Comparison of ENCODE assay signal across 8 mouse cellular contexts in genomic region chr17:6559447-6560133, GRCm38 (mm10). TPM values are rescaled to one million over a fixed set of nuclear protein-coding genes. Genes with fewer than 3 reads are reported as not detected.
ATAC-seq lines count a peak whose summit lies in the region.
"Not testable (repeated sequence)": the region's sequence is repeated elsewhere in the genome, so short reads cannot be mapped to it uniquely, and the experiment has no call there.

No protein-coding gene starts in this region.

- H3K9ac ChIP-seq in embryonic facial prominence, embryonic 12.5 days; forebrain, embryonic 15.5 days (replicated peaks); hindbrain, embryonic 13.5 days; intestine, embryonic 16.5 days (ENCODE audit: low read depth, low read length); limb, embryonic 15.5 days; stomach, embryonic 14.5 days (replicated peaks; ENCODE audit: low read depth, low read length): not testable (repeated sequence)

- ATAC-seq in embryonic facial prominence, embryonic 12.5 days (ENCODE audit: insufficient number of reproducible peaks, insufficient read depth, low FRiP score, low TSS enrichment) = peak; percentile 71; the same call in 1 of the 2 replicates
- peak; percentile 62 for ATAC-seq in forebrain, embryonic 15.5 days (replicated peaks)
- peak; percentile 67 for ATAC-seq in hindbrain, embryonic 13.5 days (ENCODE audit: low FRiP score)
- peak; percentile 40; the same call in 1 of the 2 replicates for ATAC-seq in intestine, embryonic 16.5 days
- peak; percentile 20; the same call in 1 of the 2 replicates for ATAC-seq in limb, embryonic 15.5 days (ENCODE audit: insufficient number of reproducible peaks, low FRiP score, low TSS enrichment, low read depth)
- ATAC-seq in megakaryocyte progenitor cell, adult 5-6 weeks (replicated peaks; ENCODE audit: poor library complexity) = peak; percentile 78
- peak; percentile 51 for ATAC-seq in monocyte, adult 5-6 weeks (replicated peaks; ENCODE audit: insufficient number of reproducible peaks, low FRiP score, low TSS enrichment, poor library complexity, severe bottlenecking)
- peak; percentile 49; the same call in 1 of the 2 replicates for ATAC-seq in stomach, embryonic 14.5 days (ENCODE audit: insufficient number of reproducible peaks, insufficient read depth, low FRiP score, low read depth)

- no CpG with 5 or more reads among the region's 4 CpGs for WGBS in embryonic facial prominence, embryonic 12.5 days
- WGBS in forebrain, embryonic 15.5 days = no CpG with 5 or more reads among the region's 4 CpGs
- WGBS in hindbrain, embryonic 13.5 days = no CpG with 5 or more reads among the region's 4 CpGs
- no CpG with 5 or more reads among the region's 4 CpGs for WGBS in intestine, embryonic 16.5 days
- WGBS in limb, embryonic 15.5 days = no CpG with 5 or more reads among the region's 4 CpGs
- WGBS in stomach, embryonic 14.5 days = no CpG with 5 or more reads among the region's 4 CpGs

- not testable (repeated sequence) for H3K9me3 ChIP-seq in embryonic facial prominence, embryonic 12.5 days; forebrain, embryonic 15.5 days; hindbrain, embryonic 13.5 days; intestine, embryonic 16.5 days (ENCODE audit: control insufficient read depth, low read length); limb, embryonic 15.5 days; stomach, embryonic 14.5 days (ENCODE audit: control insufficient read depth, low read depth, low read length)

- H3K36me3 ChIP-seq in embryonic facial prominence, embryonic 12.5 days; forebrain, embryonic 15.5 days; hindbrain, embryonic 13.5 days; intestine, embryonic 16.5 days (ENCODE audit: control insufficient read depth, insufficient read depth, low read length); limb, embryonic 15.5 days; stomach, embryonic 14.5 days (ENCODE audit: control insufficient read depth, insufficient read depth, low read length): not testable (repeated sequence)

- not testable (repeated sequence) for H3K4me2 ChIP-seq in embryonic facial prominence, embryonic 12.5 days (replicated peaks); forebrain, embryonic 15.5 days (replicated peaks); hindbrain, embryonic 13.5 days; intestine, embryonic 16.5 days (ENCODE audit: low read depth, low read length); limb, embryonic 15.5 days; stomach, embryonic 14.5 days (replicated peaks; ENCODE audit: low read depth, low read length)

- H3K4me3 ChIP-seq in embryonic facial prominence, embryonic 12.5 days; forebrain, embryonic 15.5 days; hindbrain, embryonic 13.5 days; intestine, embryonic 16.5 days (ENCODE audit: low read length); limb, embryonic 15.5 days; stomach, embryonic 14.5 days (ENCODE audit: low read depth, low read length): not testable (repeated sequence)

- H3K27ac ChIP-seq in embryonic facial prominence, embryonic 12.5 days; forebrain, embryonic 15.5 days (replicated peaks); hindbrain, embryonic 13.5 days; intestine, embryonic 16.5 days (ENCODE audit: low read length); limb, embryonic 15.5 days; stomach, embryonic 14.5 days (ENCODE audit: low read length): not testable (repeated sequence)

- H3K4me1 ChIP-seq in embryonic facial prominence, embryonic 12.5 days; forebrain, embryonic 15.5 days; hindbrain, embryonic 13.5 days (replicated peaks); intestine, embryonic 16.5 days (ENCODE audit: control insufficient read depth, insufficient read depth, low read length); limb, embryonic 15.5 days; stomach, embryonic 14.5 days (ENCODE audit: control insufficient read depth, insufficient read depth, low read length): not testable (repeated sequence)

- not testable (repeated sequence) for H3K27me3 ChIP-seq in embryonic facial prominence, embryonic 12.5 days; forebrain, embryonic 15.5 days; hindbrain, embryonic 13.5 days; intestine, embryonic 16.5 days (replicated peaks; ENCODE audit: control insufficient read depth, insufficient read depth, low read length); limb, embryonic 15.5 days; stomach, embryonic 14.5 days (ENCODE audit: control insufficient read depth, insufficient read depth, low read length)

RNA-seq across cellular contexts. Expression of gene Dynlt1c, which starts 41.9 kb away (rescaled TPM):
- polyA plus RNA-seq in embryonic facial prominence, embryonic 12.5 days (2016; fragmentation: Nextera tagmentation; extraction: Ambion mirVana) = 51.4 and 65.5 TPM in 2 replicates
- 59.5 and 74.6 TPM in 2 replicates for polyA plus RNA-seq in forebrain, embryonic 15.5 days (2015; fragmentation: Nextera tagmentation; extraction: Ambion mirVana)
- polyA plus RNA-seq in hindbrain, embryonic 13.5 days (2015; fragmentation: Nextera tagmentation; extraction: Ambion mirVana) = 73.6 and 86.6 TPM in 2 replicates
- 29.8 and 33.1 TPM in 2 replicates for polyA plus RNA-seq in intestine, embryonic 16.5 days (2015; fragmentation: Nextera tagmentation; extraction: Ambion mirVana)
- polyA plus RNA-seq in limb, embryonic 15.5 days (2015; fragmentation: Nextera tagmentation; extraction: Ambion mirVana) = 30.7 and 35.0 TPM in 2 replicates
- 3.9 and 4.7 TPM in 2 replicates for total RNA-seq in megakaryocyte progenitor cell, adult 5-6 weeks (2015)
- total RNA-seq in megakaryocyte progenitor cell, adult 5-6 weeks (2017) = 2.4 and 8.0 TPM in 2 replicates
- 13.5 to 33.0 TPM (median 22.2 TPM) in 3 replicates for total RNA-seq in monocyte, adult 5-6 weeks (2017)
- 47.0 and 47.5 TPM in 2 replicates for polyA plus RNA-seq in stomach, embryonic 14.5 days (2014; fragmentation: Nextera tagmentation; extraction: Ambion mirVana)

Comparison
In these comparisons a context has a peak if more than half of its experiments do, and no peak if none do; other contexts are left out.
1. ATAC-seq: peak in every context shown above with its lines; median percentile 78 in megakaryocyte progenitor cell, adult 5-6 weeks; 71 in embryonic facial prominence, embryonic 12.5 days; 67 in hindbrain, embryonic 13.5 days; 62 in forebrain, embryonic 15.5 days; 51 in monocyte, adult 5-6 weeks; 49 in stomach, embryonic 14.5 days; 40 in intestine, embryonic 16.5 days; 20 in limb, embryonic 15.5 days.